Comparison of ENCODE assay signal across 14 mouse cellular contexts in the genomic region with DNA sequence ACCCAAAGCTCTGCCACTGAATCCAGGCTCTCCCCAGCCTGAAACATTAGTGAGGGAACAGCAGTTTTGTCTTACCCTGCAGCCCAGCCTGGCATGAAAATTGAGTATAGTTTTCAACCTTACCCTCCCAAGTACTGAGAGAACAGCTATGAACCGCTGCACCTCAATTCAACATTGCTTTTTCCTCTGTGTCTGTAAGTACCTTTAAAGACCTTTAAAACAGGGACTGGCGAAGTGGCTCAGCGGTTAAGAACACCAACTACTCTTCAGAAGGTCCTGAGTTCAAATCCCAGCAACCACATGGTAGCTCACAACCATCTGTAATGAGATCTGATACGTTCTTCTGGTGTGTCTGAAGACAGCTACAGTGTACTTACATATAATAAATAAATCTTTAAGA. TPM values are rescaled to one million over a fixed set of nuclear protein-coding genes. Genes with fewer than 3 reads are reported as not detected.
DNase-seq lines count a peak whose midpoint lies in the region; ATAC-seq and TF ChIP-seq lines count a peak whose summit lies in the region.
"Had no signal": no experiment of that assay in that cellular context is flagged by ENCODE, and none has a peak within 500 bp of the region (broad histone marks: within the 10 kb centered on the region; RNA-seq: fewer than 3 reads in every experiment).

No protein-coding gene starts in this region.

- WGBS in kidney, adult 2 months, result 64% methylated on average over 4 of the region's 4 CpGs
- WGBS in kidney, embryonic 14.5 days, result 91% methylated on average over 4 of the region's 4 CpGs
- 77% methylated on average over 4 of the region's 4 CpGs for whole genome bisulfite sequencing in liver, embryonic 12.5 days (ENCODE audit: insufficient replicate concordance)

- DNase-seq in heart, adult 11 months, result peak; percentile 35
- DNase-seq in heart, adult 18-20 months, result no peak
- DNase-seq in kidney, adult 2 months, result no peak
- no peak for DNase-seq in testis, postnatal 14 days (ENCODE audit: low spot score)
- DNase-seq in embryo, embryonic 10 days (ENCODE audit: low spot score), result no peak
- DNase-seq: cerebellum, adult 18-20 months; right cerebral cortex, postnatal 25 days had no signal

- no peaks in the 10 kb centered on the region for H3K27me3 ChIP-seq in kidney, adult 2 months (replicated peaks; ENCODE audit: control insufficient read depth, insufficient read depth, low read length)
- no peaks in the 10 kb centered on the region for H3K27me3 ChIP-seq in kidney, embryonic 14.5 days (ENCODE audit: control insufficient read depth, insufficient read depth, low read length)
- no peaks in the 10 kb centered on the region for H3K27me3 ChIP-seq in ES-Bruce4 (ENCODE audit: control insufficient read depth, insufficient read depth, low read length, poor library complexity, severe bottlenecking)
- H3K27me3 ChIP-seq in liver, embryonic 12.5 days (replicated peaks), result no peaks in the 10 kb centered on the region
- H3K27me3 ChIP-seq: limb, embryonic 13.5 days had no signal

- 0 out of 2 replicates have a peak overlapping the region, but pooled peaks have one; percentile 9 for H3K27ac ChIP-seq in kidney, adult 2 months (ENCODE audit: insufficient read depth, low read depth, low read length)
- H3K27ac ChIP-seq in kidney, embryonic 14.5 days (ENCODE audit: low read depth, low read length), result no peak overlapping the region
- H3K27ac ChIP-seq in ES-Bruce4 (ENCODE audit: insufficient read depth, low read length), result no peak overlapping the region
- no peak overlapping the region for H3K27ac ChIP-seq in liver, embryonic 12.5 days
- H3K27ac ChIP-seq: left cerebral cortex, adult 2 months; limb, embryonic 13.5 days had no signal

- H3K36me3 ChIP-seq in kidney, adult 2 months (ENCODE audit: control insufficient read depth, insufficient read depth, low read length), result no peaks in the 10 kb centered on the region; the same call in 1 of the 2 replicates
- peaks cover 18% of the 10 kb centered on the region; the same call in 1 of the 2 replicates for H3K36me3 ChIP-seq in kidney, embryonic 14.5 days (ENCODE audit: control insufficient read depth, insufficient read depth, low read length)
- peaks cover 32% of the 10 kb centered on the region for H3K36me3 ChIP-seq in ES-Bruce4 (ENCODE audit: control insufficient read depth, insufficient read depth, low read length, poor library complexity, severe bottlenecking)
- H3K36me3 ChIP-seq in liver, embryonic 12.5 days, result peaks cover 36% of the 10 kb centered on the region

- H3K4me3 ChIP-seq in kidney, adult 2 months (ENCODE audit: insufficient read depth, low read depth, low read length), result peak overlapping the region; percentile 35; the same call in 1 of the 2 replicates
- H3K4me3 ChIP-seq in kidney, embryonic 14.5 days (ENCODE audit: low read length), result no peak overlapping the region
- H3K4me3 ChIP-seq in ES-Bruce4 (ENCODE audit: low read depth, low read length), result no peak overlapping the region; the same call in 1 of the 2 replicates
- H3K4me3 ChIP-seq in liver, embryonic 12.5 days, result peak overlapping the region; percentile 69; the same call in 1 of the 2 replicates

- no peak for TF ChIP-seq EP300 in ES-Bruce4 (IDR thresholded peaks at IDR 0.05; ENCODE audit: insufficient read depth, low read depth, low read length)

- ATAC-seq in kidney, embryonic 14.5 days (ENCODE audit: low FRiP score, low TSS enrichment), result no peak
- no peak for ATAC-seq in liver, embryonic 12.5 days
- ATAC-seq: activated CD4-positive, CD25-positive, alpha-beta regulatory T cell, adult 4 months; hindbrain, embryonic 16.5 days had no signal

- TF ChIP-seq CTCF in kidney, adult 2 months (conservative IDR thresholded peaks at IDR 0.05; ENCODE audit: insufficient read depth, insufficient read length, low read depth, low read length), result no peak
- TF ChIP-seq CTCF in ES-Bruce4 (IDR thresholded peaks at IDR 0.05; ENCODE audit: low read depth, low read length), result no peak

- no peak overlapping the region for H3K9ac ChIP-seq in kidney, embryonic 14.5 days (ENCODE audit: low read depth, low read length)
- 0 out of 2 replicates have a peak overlapping the region, but pooled peaks have one; percentile 40 for H3K9ac ChIP-seq in ES-Bruce4 (ENCODE audit: low read depth, poor library complexity, severe bottlenecking)
- 0 out of 2 replicates have a peak overlapping the region, but pooled peaks have one; percentile 31 for H3K9ac ChIP-seq in liver, embryonic 12.5 days
- H3K9ac ChIP-seq: limb, embryonic 13.5 days had no signal

- H3K9me3 ChIP-seq in kidney, embryonic 14.5 days (ENCODE audit: control insufficient read depth, low read length), result no peaks in the 10 kb centered on the region
- no peaks in the 10 kb centered on the region for H3K9me3 ChIP-seq in ES-Bruce4 (replicated peaks; ENCODE audit: control insufficient read depth, insufficient read depth, low read length, poor library complexity, severe bottlenecking)
- H3K9me3 ChIP-seq in liver, embryonic 12.5 days (replicated peaks), result no peaks in the 10 kb centered on the region
- H3K9me3 ChIP-seq: limb, embryonic 13.5 days had no signal

- H3K4me2 ChIP-seq in kidney, embryonic 14.5 days (replicated peaks; ENCODE audit: low read depth, low read length), result no peak overlapping the region
- H3K4me2 ChIP-seq in liver, embryonic 12.5 days, result peak overlapping the region; percentile 56

- TF ChIP-seq POLR2A in kidney, adult 2 months (IDR thresholded peaks at IDR 0.05; ENCODE audit: low read depth, low read length), result no peak
- TF ChIP-seq POLR2A in ES-Bruce4 (IDR thresholded peaks at IDR 0.05; ENCODE audit: insufficient read depth, low read length), result no peak

- H3K4me1 ChIP-seq in kidney, adult 2 months (ENCODE audit: control insufficient read depth, insufficient read depth, low read length), result no peaks in the 10 kb centered on the region; the same call in 1 of the 2 replicates
- H3K4me1 ChIP-seq in kidney, embryonic 14.5 days (ENCODE audit: control insufficient read depth, insufficient read depth, low read length), result no peaks in the 10 kb centered on the region
- H3K4me1 ChIP-seq in ES-Bruce4 (ENCODE audit: control insufficient read depth, insufficient read depth, low read length), result no peaks in the 10 kb centered on the region
- peaks cover 10% of the 10 kb centered on the region for H3K4me1 ChIP-seq in liver, embryonic 12.5 days

RNA-seq across cellular contexts. Expression of a gene that starts 2.0 kb away (rescaled TPM):
- total RNA-seq in heart, adult 18-20 months (2021), result 1,000 to 10,000 TPM; 1,613 to 1,714 TPM
- 532 and 542 TPM in 2 replicates for polyA plus RNA-seq in kidney, adult 2 months (2012; rRNA removed)
- 425 and 672 TPM in 2 replicates for polyA plus RNA-seq in kidney, embryonic 14.5 days (2014; fragmentation: Nextera tagmentation; extraction: Ambion mirVana)
- polyA plus RNA-seq in ES-Bruce4 (2011; ENCODE audit: insufficient read depth, insufficient read length, low read depth, missing spikeins), result 722 and 811 TPM in 2 replicates
- 299 and 306 TPM in 2 replicates for polyA plus RNA-seq in liver, embryonic 12.5 days (2016; fragmentation: Nextera tagmentation; extraction: Ambion mirVana)

RNA-seq across cellular contexts. Expression of a gene that starts 5.8 kb away (rescaled TPM):
- total RNA-seq in heart, adult 18-20 months (2021), result 10 to 100 TPM; 38.1 to 47.6 TPM
- 11.8 and 16.4 TPM in 2 replicates for polyA plus RNA-seq in kidney, adult 2 months (2012; rRNA removed)
- polyA plus RNA-seq in kidney, embryonic 14.5 days (2014; fragmentation: Nextera tagmentation; extraction: Ambion mirVana), result 52.9 and 73.0 TPM in 2 replicates
- 38.9 and 39.3 TPM in 2 replicates for polyA plus RNA-seq in ES-Bruce4 (2011; ENCODE audit: insufficient read depth, insufficient read length, low read depth, missing spikeins)
- polyA plus RNA-seq in liver, embryonic 12.5 days (2016; fragmentation: Nextera tagmentation; extraction: Ambion mirVana), result 35.4 and 36.3 TPM in 2 replicates

RNA-seq across cellular contexts. Expression of a gene that starts 9.6 kb away (rescaled TPM):
- 1 to 10 TPM; 7.7 to 8.7 TPM for total RNA-seq in heart, adult 18-20 months (2021)
- polyA plus RNA-seq in kidney, adult 2 months (2012; rRNA removed), result 4.4 and 5.0 TPM in 2 replicates
- 15.8 and 37.8 TPM in 2 replicates for polyA plus RNA-seq in kidney, embryonic 14.5 days (2014; fragmentation: Nextera tagmentation; extraction: Ambion mirVana)
- polyA plus RNA-seq in ES-Bruce4 (2011; ENCODE audit: insufficient read depth, insufficient read length, low read depth, missing spikeins), result 19.8 and 24.0 TPM in 2 replicates
- polyA plus RNA-seq in liver, embryonic 12.5 days (2016; fragmentation: Nextera tagmentation; extraction: Ambion mirVana), result 10.5 and 12.3 TPM in 2 replicates

Comparison
In these comparisons a context has a peak if more than half of its experiments do, and no peak if none do; other contexts are left out.
1. H3K4me3 ChIP-seq: peak in kidney, adult 2 months (single experiment) and liver, embryonic 12.5 days (single experiment); none in kidney, embryonic 14.5 days (single experiment) and ES-Bruce4 (single experiment).